Mouse (Mus musculus) gastrocnemius, postnatal 4 days (tissue): Measurements from ENCODE around the gene Lmo3. TPM values are rescaled to one million over a fixed set of nuclear protein-coding genes. Genes with fewer than 3 reads are reported as not detected.

ENCODE experiments used
- DNase-seq, 2 experiments: peaks; one replicate each; pipeline ENCODE4 v3.0.0; 2021 to 2022; ENCODE audit warnings: low spot score in 2 of 2, mixed read lengths in 2 of 2
- long read RNA-seq, 2 experiments: library from polyadenylated mRNA; stranded (forward); transcript quantifications; one replicate each; pipeline ENCODE4 v2.0.0; 2021
- total RNA-seq, 2 experiments: library from RNA; stranded (reverse); gene quantifications; 2 replicates each; pipeline ENCODE4 v1.2.3; 2021

The Lmo3 gene
- under 1 TPM; 0.44 to 0.54 TPM for total RNA-seq
- long read RNA-seq, experiment 1 = 0 reads
- long read RNA-seq, experiment 2 = 0 reads

GRCm38 (mm10) chr6:138581734-138582505 is at the start of gene Lmo3:
Gene Lmo3, minus strand, starts transcription at chr6:138581968.
- no peak for DNase-seq

GRCm38 (mm10) chr6:138620786-138621185 is 39.0 kb upstream of the Lmo3 start:
- no peak for DNase-seq

- no peak for DNase-seq
Observed at GRCm38 (mm10) chr6:138618396-138618795, 36.6 kb upstream of the Lmo3 start.

GRCm38 (mm10) chr6:138597016-138597415 is 15.2 kb upstream of the Lmo3 start:
- no peak for DNase-seq

GRCm38 (mm10) chr6:138595991-138596698 is 14.4 kb upstream of the Lmo3 start:
- no peak for DNase-seq

- no peak for DNase-seq
Observed at GRCm38 (mm10) chr6:138583314-138583713, 1.5 kb upstream of the Lmo3 start.

- no peak for DNase-seq
Observed at GRCm38 (mm10) chr6:138582506-138583000, 785 bp upstream of the Lmo3 start.

- no peak for DNase-seq
Observed at GRCm38 (mm10) chr6:138580491-138581076, 1.2 kb downstream of the Lmo3 start.

GRCm38 (mm10) chr6:138563416-138563815 is 18.4 kb downstream of the Lmo3 start:
- DNase-seq = no peak

- no peak for DNase-seq
Observed at GRCm38 (mm10) chr6:138552144-138552543, 29.6 kb downstream of the Lmo3 start.

- no peak for DNase-seq
Observed at GRCm38 (mm10) chr6:138534879-138535278, 46.9 kb downstream of the Lmo3 start.

GRCm38 (mm10) chr6:138506642-138507041 is 75.1 kb downstream of the Lmo3 start:
- DNase-seq = no peak

GRCm38 (mm10) chr6:138503946-138504345 is 77.8 kb downstream of the Lmo3 start:
- DNase-seq = no peak

- DNase-seq = no peak
Observed at GRCm38 (mm10) chr6:138482834-138483233, 98.9 kb downstream of the Lmo3 start.

GRCm38 (mm10) chr6:138477611-138478010 is 104.2 kb downstream of the Lmo3 start:
- DNase-seq = peak; percentile 34 to 43

- DNase-seq = no peak
Observed at GRCm38 (mm10) chr6:138469204-138469603, 112.6 kb downstream of the Lmo3 start.

- no peak for DNase-seq
Observed at GRCm38 (mm10) chr6:138444515-138445048, 137.2 kb downstream of the Lmo3 start.

GRCm38 (mm10) chr6:138437351-138437750 is 144.4 kb downstream of the Lmo3 start:
- DNase-seq = no peak

- no peak for DNase-seq
Observed at GRCm38 (mm10) chr6:138436813-138437212, 145.0 kb downstream of the Lmo3 start.

GRCm38 (mm10) chr6:138427394-138427793 is 154.4 kb downstream of the Lmo3 start:
- DNase-seq = no peak

GRCm38 (mm10) chr6:138426894-138427293 is 154.9 kb downstream of the Lmo3 start:
- DNase-seq = no peak
